Comparison of ENCODE assay signal across 5 mouse cellular contexts in genomic region chr5:34592224-34592623, GRCm38 (mm10). TPM values are rescaled to one million over a fixed set of nuclear protein-coding genes. Genes with fewer than 3 reads are reported as not detected.
DNase-seq lines count a peak whose midpoint lies in the region; ATAC-seq and TF ChIP-seq lines count a peak whose summit lies in the region.
"Not testable (repeated sequence)": the region's sequence is repeated elsewhere in the genome, so short reads cannot be mapped to it uniquely, and the experiment has no call there.

No protein-coding gene starts in this region.

- H3K9me3 ChIP-seq in ES-E14 (ENCODE audit: control insufficient read depth, insufficient read depth, low read depth, low read length); forebrain, embryonic 10.5 days; forebrain, embryonic 12.5 days: not testable (repeated sequence)

- TF ChIP-seq CTCF in layer of hippocampus, adult 2 months (conservative IDR thresholded peaks at IDR 0.05), result not testable (repeated sequence)

- 72% methylated on average over 5 of the region's 5 CpGs for WGBS in forebrain, embryonic 10.5 days
- WGBS in forebrain, embryonic 12.5 days, result 55% methylated on average over 5 of the region's 5 CpGs

- not testable (repeated sequence) for H3K36me3 ChIP-seq in ES-E14 (ENCODE audit: control insufficient read depth, insufficient read depth, low read length, poor library complexity, severe bottlenecking); forebrain, embryonic 12.5 days (replicated peaks)
- peaks cover 22% of the 10 kb centered on the region for H3K36me3 ChIP-seq in forebrain, embryonic 10.5 days (replicated peaks)

- not testable (repeated sequence) for H3K27me3 ChIP-seq in forebrain, embryonic 10.5 days (ENCODE audit: poor library complexity, severe bottlenecking); forebrain, embryonic 12.5 days

- DNase-seq in ES-E14 (ENCODE audit: low read depth, low spot score); forebrain, embryonic 10.5 days (ENCODE audit: extremely low spot score, low spot score); layer of hippocampus, adult 2 months (ENCODE audit: low spot score in 2 of 2): not testable (repeated sequence)
- DNase-seq in heart, adult 11 months, result peak; percentile 69

- peaks cover 12 to 22% of the 10 kb centered on the region in 2 experiments for H3K4me1 ChIP-seq in ES-E14 (ENCODE audit: control insufficient read depth in 2 of 2, insufficient read depth in 2 of 2, low read length in 2 of 2, poor library complexity in 1 of 2)
- peaks cover 59% of the 10 kb centered on the region for H3K4me1 ChIP-seq in forebrain, embryonic 10.5 days
- peaks cover 24% of the 10 kb centered on the region for H3K4me1 ChIP-seq in forebrain, embryonic 12.5 days

- in situ Hi-C loops in ES-E14 (cut with MboI; ENCODE audit: low sequenced_read_pairs in 2 of 2, unreplicated experiment in 2 of 2), result not testable (repeated sequence)

- H3K4me2 ChIP-seq in forebrain, embryonic 12.5 days, result not testable (repeated sequence)

- H3K4me3 ChIP-seq in ES-E14 (ENCODE audit: insufficient read depth in 1 of 2, low read depth in 1 of 2, low read length in 2 of 2, poor library complexity in 1 of 2, severe bottlenecking in 1 of 2); forebrain, embryonic 10.5 days; forebrain, embryonic 12.5 days (replicated peaks); layer of hippocampus, adult 2 months: not testable (repeated sequence)

- peak overlapping the region; percentile 44; the same call in 1 of the 2 replicates for H3K27ac ChIP-seq in ES-E14 (ENCODE audit: insufficient read depth, low read depth, low read length, poor library complexity, severe bottlenecking)
- H3K27ac ChIP-seq in forebrain, embryonic 10.5 days, result peak overlapping the region; percentile 79
- peak overlapping the region; percentile 59 for H3K27ac ChIP-seq in forebrain, embryonic 12.5 days
- H3K27ac ChIP-seq in layer of hippocampus, adult 2 months, result peak overlapping the region; percentile 79

- ATAC-seq in forebrain, embryonic 12.5 days (ENCODE audit: low FRiP score), result not testable (repeated sequence)

- not testable (repeated sequence) for H3K9ac ChIP-seq in ES-E14 (ENCODE audit: insufficient read depth, low read depth, low read length, poor library complexity, severe bottlenecking); forebrain, embryonic 12.5 days

RNA-seq across cellular contexts. Expression of gene Add1, which starts 18.8 kb away (rescaled TPM):
- total RNA-seq in ES-E14 (2012; rRNA removed), result 57.5 and 78.4 TPM in 2 replicates
- polyA plus RNA-seq in forebrain, embryonic 10.5 days (2016; fragmentation: Nextera tagmentation; extraction: Ambion mirVana), result 182 and 186 TPM in 2 replicates
- polyA plus RNA-seq in forebrain, embryonic 12.5 days (2016; fragmentation: Nextera tagmentation; extraction: Ambion mirVana), result 197 and 211 TPM in 2 replicates
- 100 to 1,000 TPM; 444 to 448 TPM for total RNA-seq in layer of hippocampus, adult 2 months (2021)

RNA-seq across cellular contexts. Expression of gene Mfsd10, which starts 44.8 kb away (rescaled TPM):
- 192 and 348 TPM in 2 replicates for total RNA-seq in ES-E14 (2012; rRNA removed)
- 95.5 and 97.8 TPM in 2 replicates for polyA plus RNA-seq in forebrain, embryonic 10.5 days (2016; fragmentation: Nextera tagmentation; extraction: Ambion mirVana)
- polyA plus RNA-seq in forebrain, embryonic 12.5 days (2016; fragmentation: Nextera tagmentation; extraction: Ambion mirVana), result 78.7 and 102 TPM in 2 replicates
- 10 to 100 TPM; 38.3 to 48.1 TPM for total RNA-seq in layer of hippocampus, adult 2 months (2021)
